Mouse (Mus musculus) testis, adult 2 months (tissue): ENCODE results near the gene Susd2.

Experiments
- CTCF ChIP-seq: fragments of 200-500 bp; IDR thresholded peaks from 2 replicates; pipeline ENCODE4 v1.5.1; 2012; ENCODE audit warnings: low read depth, mild to moderate bottlenecking, inconsistent platforms, low read length, moderate library complexity; ENCODE audit not compliant: control insufficient read depth, insufficient read depth, insufficient replicate concordance
- POLR2A ChIP-seq: fragments of 200-500 bp; IDR thresholded peaks from 2 replicates; pipeline ENCODE4 v1.6.1; 2012; ENCODE audit warnings: low read depth, mild to moderate bottlenecking, inconsistent platforms, low read length, moderate library complexity; ENCODE audit not compliant: control insufficient read depth

GRCm38 (mm10) chr10:75649001-75649400 is 5.2 kb upstream of the Susd2 start:
- TF ChIP-seq CTCF (no peak), POLR2A (no peak)
